Mouse (Mus musculus): ENCODE measurements around the gene Grb2. TPM values are rescaled to one million over a fixed set of nuclear protein-coding genes. Genes with fewer than 3 reads are reported as not detected.
"Not testable (repeated sequence)": the region's sequence is repeated elsewhere in the genome, so short reads cannot be mapped to it uniquely, and the experiment has no call there.

Gene Grb2
- polyA plus RNA-seq, 1 experiment = not detected

DNA sequence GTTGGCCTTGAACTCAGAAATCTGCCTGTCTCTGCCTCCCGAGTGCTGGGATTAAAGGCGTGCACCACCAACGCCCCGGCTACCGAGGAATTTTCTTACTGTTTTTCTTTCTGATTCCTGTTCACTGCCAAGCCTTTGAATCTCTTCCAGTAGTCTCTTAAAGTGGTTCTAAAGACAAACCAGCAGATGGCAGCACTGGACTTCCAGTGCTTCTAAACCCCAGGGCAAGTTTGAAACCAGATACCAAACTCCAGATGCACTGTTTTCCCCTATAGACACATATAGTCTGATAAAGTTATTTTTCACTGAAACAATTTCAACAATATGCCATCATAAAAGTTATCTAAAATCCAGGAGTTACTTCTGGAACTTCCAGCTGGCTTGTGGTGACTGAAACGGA, 60.9 kb downstream of the Grb2 start:
- Histone ChIP-seq H3K4me3 (ENCODE audit: insufficient read depth, low read depth, low read length) (no peak overlapping the region), H3K4me1 (ENCODE audit: control insufficient read depth, insufficient read depth, low read length) (peaks cover 21% of the 10 kb centered on the region), H3K27ac (ENCODE audit: insufficient read depth, low read depth, low read length) (no peak overlapping the region)
- WGBS = 19% methylated on average over 6 of the region's 6 CpGs
- TF ChIP-seq CTCF (IDR thresholded peaks at IDR 0.05; ENCODE audit: insufficient read depth, low read depth, low read length) = no peak
- no peak for TF ChIP-seq POLR2A (IDR thresholded peaks at IDR 0.05; ENCODE audit: insufficient read depth, low read depth, low read length)

DNA sequence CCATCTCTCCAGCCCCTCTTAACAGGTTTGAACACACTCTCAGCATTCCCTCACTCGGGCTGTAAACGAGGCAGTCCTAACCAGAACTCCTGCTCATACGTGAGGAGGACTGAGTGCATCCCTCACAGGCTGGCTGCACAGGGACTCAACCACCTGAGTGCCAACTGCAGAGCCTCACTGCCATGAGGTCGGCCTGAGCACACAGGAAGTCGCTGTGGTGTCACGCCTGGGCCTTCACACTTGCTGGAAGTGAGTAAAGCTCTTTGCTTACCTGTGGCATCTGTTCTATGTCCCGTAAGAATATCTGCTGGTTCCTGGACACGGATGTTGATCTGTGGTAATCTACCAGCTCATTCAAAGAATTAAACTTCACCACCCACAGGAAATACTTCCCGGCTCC, 62.0 kb downstream of the Grb2 start:
- Histone ChIP-seq H3K27ac (ENCODE audit: insufficient read depth, low read depth, low read length) (no peak overlapping the region), H3K4me1 (ENCODE audit: control insufficient read depth, insufficient read depth, low read length) (peaks cover 22% of the 10 kb centered on the region), H3K4me3 (ENCODE audit: insufficient read depth, low read depth, low read length) (no peak overlapping the region)
- no peak for TF ChIP-seq POLR2A (IDR thresholded peaks at IDR 0.05; ENCODE audit: insufficient read depth, low read depth, low read length)
- TF ChIP-seq CTCF (IDR thresholded peaks at IDR 0.05; ENCODE audit: insufficient read depth, low read depth, low read length) = no peak
- WGBS = 89% methylated on average over 9 of the region's 9 CpGs

DNA sequence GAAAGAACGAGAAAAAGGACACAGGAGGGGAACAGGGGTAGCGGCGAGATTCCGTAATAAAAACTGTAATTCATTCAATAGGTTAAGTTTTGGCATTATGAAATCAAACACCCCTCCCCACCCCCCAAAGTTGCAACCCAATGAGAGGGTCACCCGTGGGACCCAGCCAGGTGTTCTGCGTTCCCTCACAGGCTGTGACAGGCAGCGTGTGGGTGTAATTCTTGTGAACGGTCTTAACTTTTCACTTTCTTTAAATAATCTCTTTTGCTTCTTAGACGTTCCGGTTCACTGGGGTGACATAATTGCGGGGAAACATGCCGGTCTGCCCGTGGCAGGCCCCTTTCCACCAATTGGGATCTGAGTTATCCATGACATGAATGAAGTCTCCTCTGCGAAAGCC, 62.9 kb downstream of the Grb2 start:
- not testable (repeated sequence) for H3K4me3 ChIP-seq (ENCODE audit: insufficient read depth, low read depth, low read length); H3K27ac ChIP-seq (ENCODE audit: insufficient read depth, low read depth, low read length)
- WGBS = 62% methylated on average over 14 of the region's 14 CpGs
- peaks cover 30% of the 10 kb centered on the region for H3K4me1 ChIP-seq (ENCODE audit: control insufficient read depth, insufficient read depth, low read length)

DNA sequence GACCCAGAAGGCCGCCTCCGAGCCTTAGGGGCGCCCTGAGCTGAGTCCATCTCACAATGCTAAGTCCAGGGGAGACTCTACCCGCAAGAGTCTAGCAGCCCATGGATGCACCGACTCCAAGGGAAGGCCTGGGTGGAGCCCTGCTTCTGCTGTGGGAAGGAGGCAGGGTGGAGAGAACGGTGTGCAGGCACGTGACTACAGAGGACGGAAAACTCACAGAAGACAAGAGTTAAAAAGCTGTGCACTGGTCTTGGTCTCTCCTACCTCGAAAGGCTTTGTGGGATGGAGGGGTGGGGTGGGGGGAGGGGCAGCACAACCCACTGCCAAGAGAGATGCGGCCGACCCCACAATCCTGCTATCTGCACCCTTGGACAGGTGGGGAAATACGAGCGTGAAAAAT, 64.1 kb downstream of the Grb2 start:
- Histone ChIP-seq H3K4me3 (ENCODE audit: insufficient read depth, low read depth, low read length) (no peak overlapping the region), H3K27ac (ENCODE audit: insufficient read depth, low read depth, low read length) (no peak overlapping the region), H3K4me1 (ENCODE audit: control insufficient read depth, insufficient read depth, low read length) (peaks cover 23% of the 10 kb centered on the region)
- WGBS = 76% methylated on average over 13 of the region's 13 CpGs
- TF ChIP-seq POLR2A (IDR thresholded peaks at IDR 0.05; ENCODE audit: insufficient read depth, low read depth, low read length) (no peak), CTCF (IDR thresholded peaks at IDR 0.05; ENCODE audit: insufficient read depth, low read depth, low read length) (no peak)

DNA sequence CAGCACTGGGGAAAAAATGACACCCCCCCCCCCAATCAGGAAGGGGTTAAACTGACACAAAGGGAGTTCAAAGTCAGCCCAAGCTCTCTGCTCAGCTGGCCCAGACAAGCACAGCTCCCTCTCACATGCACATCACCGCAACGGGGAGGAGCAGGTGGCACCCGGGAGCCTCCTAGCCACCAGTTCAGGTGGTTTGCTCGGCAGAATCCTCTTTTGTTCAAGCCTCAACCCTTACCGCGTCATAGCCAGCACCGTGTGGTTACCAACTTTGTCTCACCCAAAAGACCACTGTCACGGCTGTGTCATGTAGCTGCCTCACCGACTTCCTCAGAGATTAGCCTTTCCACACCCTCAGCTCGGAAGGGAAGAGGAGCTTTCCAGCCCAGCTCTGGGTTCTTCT, 65.1 kb downstream of the Grb2 start:
- Histone ChIP-seq H3K4me3 (ENCODE audit: insufficient read depth, low read depth, low read length) (no peak overlapping the region), H3K4me1 (ENCODE audit: control insufficient read depth, insufficient read depth, low read length) (peaks cover 25% of the 10 kb centered on the region), H3K27ac (ENCODE audit: insufficient read depth, low read depth, low read length) (peak overlapping the region; percentile 22; the same call in 1 of the 2 replicates)
- 63% methylated on average over 10 of the region's 10 CpGs for WGBS
- TF ChIP-seq CTCF (IDR thresholded peaks at IDR 0.05; ENCODE audit: insufficient read depth, low read depth, low read length) = no peak
- no peak for TF ChIP-seq POLR2A (IDR thresholded peaks at IDR 0.05; ENCODE audit: insufficient read depth, low read depth, low read length)

DNA sequence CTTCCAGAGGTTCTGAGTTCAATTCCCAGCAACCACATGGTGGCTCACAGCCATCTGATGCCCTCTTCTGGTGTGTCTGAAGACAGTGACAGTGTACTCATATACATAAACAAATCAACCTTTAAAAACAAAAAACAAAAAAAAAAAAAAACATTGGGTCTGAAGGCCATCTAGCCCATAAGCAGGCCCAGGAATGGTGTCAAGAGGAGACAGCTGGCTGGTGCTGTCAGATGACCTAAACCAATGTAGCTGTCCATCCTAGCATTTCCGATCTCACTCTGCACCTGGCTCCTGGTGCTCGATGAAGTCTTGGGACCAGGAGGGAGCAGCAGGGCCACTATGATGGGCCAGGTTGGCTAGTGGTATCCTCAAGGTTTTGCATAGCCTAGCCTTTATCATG, 65.7 kb downstream of the Grb2 start:
- no peak overlapping the region for H3K4me3 ChIP-seq (ENCODE audit: insufficient read depth, low read depth, low read length)
- WGBS = 92% methylated on average over 2 of the region's 2 CpGs

DNA sequence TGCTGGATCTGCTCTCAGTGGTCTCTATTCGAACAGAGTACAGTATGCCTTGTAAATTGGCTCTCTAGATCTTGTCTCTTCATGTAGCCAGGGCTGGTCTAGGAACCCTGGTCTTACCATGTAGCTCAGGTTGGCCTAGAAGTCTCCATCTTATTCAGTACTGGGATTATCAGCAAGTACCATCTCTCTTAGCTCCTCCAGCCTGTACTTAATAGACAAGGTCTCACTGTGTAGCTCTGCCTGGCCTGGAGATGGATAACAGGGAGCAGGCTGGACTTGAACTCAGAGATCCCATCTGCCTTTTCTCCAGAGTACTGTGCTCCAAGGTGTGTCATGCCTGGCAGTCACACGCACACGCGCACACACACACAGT, 66.7 kb downstream of the Grb2 start:
- 78% methylated on average over 4 of the region's 4 CpGs for WGBS
- Histone ChIP-seq H3K4me3 (ENCODE audit: insufficient read depth, low read depth, low read length) (no peak overlapping the region), H3K27ac (ENCODE audit: insufficient read depth, low read depth, low read length) (peak overlapping the region; percentile 76), H3K4me1 (ENCODE audit: control insufficient read depth, insufficient read depth, low read length) (peaks cover 25% of the 10 kb centered on the region)
- no peak for TF ChIP-seq POLR2A (IDR thresholded peaks at IDR 0.05; ENCODE audit: insufficient read depth, low read depth, low read length)
- TF ChIP-seq CTCF (IDR thresholded peaks at IDR 0.05; ENCODE audit: insufficient read depth, low read depth, low read length) = no peak

More for the DNA sequence above, 65.7 kb downstream of the Grb2 start:
- Histone ChIP-seq H3K4me1 (ENCODE audit: control insufficient read depth, insufficient read depth, low read length) (peaks cover 25% of the 10 kb centered on the region), H3K27ac (ENCODE audit: insufficient read depth, low read depth, low read length) (no peak overlapping the region)
- TF ChIP-seq CTCF (IDR thresholded peaks at IDR 0.05; ENCODE audit: insufficient read depth, low read depth, low read length) = no peak
- no peak for TF ChIP-seq POLR2A (IDR thresholded peaks at IDR 0.05; ENCODE audit: insufficient read depth, low read depth, low read length)

DNA sequence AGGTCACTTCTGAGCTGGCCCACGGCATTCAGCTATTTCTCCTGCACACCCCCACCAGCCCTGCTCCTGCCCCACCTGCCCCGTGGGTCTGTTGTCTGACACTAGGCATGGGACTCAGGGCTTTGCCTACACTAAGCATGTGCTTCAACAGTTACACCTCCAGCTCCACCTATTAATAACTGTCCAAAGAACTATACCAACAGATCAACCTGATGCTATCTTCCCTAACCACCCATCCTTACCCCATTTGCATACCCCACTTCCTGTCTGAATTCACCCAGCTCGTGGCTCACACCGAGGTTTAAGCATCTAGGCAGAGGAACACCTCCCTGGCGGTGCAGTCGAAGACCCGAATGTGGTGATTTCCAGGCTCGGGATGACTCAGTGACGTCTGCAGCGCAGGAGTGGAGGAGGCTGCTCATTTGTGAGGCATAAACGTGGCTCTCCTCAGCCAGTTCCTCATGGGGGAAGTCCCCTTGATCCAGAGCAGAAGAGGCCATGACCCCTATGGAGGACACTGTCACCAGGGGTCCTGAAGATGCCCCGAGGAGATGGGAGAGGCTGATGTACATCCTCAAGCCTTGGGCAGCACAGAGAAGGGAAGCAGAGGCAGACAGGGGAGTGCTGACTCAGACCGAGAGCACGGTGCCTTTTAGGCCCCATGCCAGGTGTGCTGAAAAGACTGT, 67.3 kb downstream of the Grb2 start:
- H3K4me3 ChIP-seq (ENCODE audit: insufficient read depth, low read depth, low read length) = no peak overlapping the region
- H3K27ac ChIP-seq (ENCODE audit: insufficient read depth, low read depth, low read length) = peak overlapping the region; percentile 76
- TF ChIP-seq CTCF (IDR thresholded peaks at IDR 0.05; ENCODE audit: insufficient read depth, low read depth, low read length) (no peak), POLR2A (IDR thresholded peaks at IDR 0.05; ENCODE audit: insufficient read depth, low read depth, low read length) (no peak)
- peaks cover 25% of the 10 kb centered on the region for H3K4me1 ChIP-seq (ENCODE audit: control insufficient read depth, insufficient read depth, low read length)
- 28% methylated on average over 14 of the region's 14 CpGs for WGBS

DNA sequence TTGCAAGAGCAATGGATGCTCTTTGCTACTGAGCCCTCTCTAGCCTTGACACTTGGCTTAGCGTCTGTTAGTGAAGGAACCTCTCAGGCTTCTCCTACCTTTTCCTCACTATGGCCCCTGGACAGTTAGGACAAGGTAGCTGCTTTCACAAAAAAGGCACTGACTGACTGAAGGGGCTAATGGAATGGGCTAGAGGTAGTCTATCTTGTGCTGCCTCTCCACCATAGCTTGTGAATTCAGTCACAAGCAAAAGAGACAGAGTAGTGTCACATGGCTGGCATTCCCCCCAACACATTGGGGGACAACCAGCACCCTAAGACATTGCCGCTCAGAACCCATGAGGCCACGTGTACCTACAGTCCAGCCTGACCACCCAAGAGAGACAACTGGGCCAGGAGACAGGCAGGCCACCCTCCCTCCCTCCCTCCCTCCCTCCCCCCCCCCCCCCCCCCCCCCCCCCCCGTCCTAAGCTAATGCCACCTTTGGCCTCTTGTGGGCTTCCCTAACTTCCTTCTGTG, 68.0 kb downstream of the Grb2 start:
- Histone ChIP-seq H3K4me3 (ENCODE audit: insufficient read depth, low read depth, low read length) (no peak overlapping the region), H3K27ac (ENCODE audit: insufficient read depth, low read depth, low read length) (no peak overlapping the region), H3K4me1 (ENCODE audit: control insufficient read depth, insufficient read depth, low read length) (peaks cover 25% of the 10 kb centered on the region)
- WGBS = 71% methylated on average over 3 of the region's 4 CpGs
- TF ChIP-seq CTCF (IDR thresholded peaks at IDR 0.05; ENCODE audit: insufficient read depth, low read depth, low read length) (no peak), POLR2A (IDR thresholded peaks at IDR 0.05; ENCODE audit: insufficient read depth, low read depth, low read length) (no peak)
